Mouse (Mus musculus): ENCODE measurements at regions not wholly inside any gene's neighbourhood (a gene's known extent, or its start where the extent isn't known, plus 50 kb on each side); places are given as distances from the start of the nearest gene placed in this dataset.

- H3K4me3 ChIP-seq (ENCODE audit: low read depth, low read length) = no peak overlapping the region
- H3K27ac ChIP-seq (ENCODE audit: low read length) = no peak overlapping the region
- no peak for ATAC-seq
- H3K9ac ChIP-seq (ENCODE audit: low read depth, low read length) = no peak overlapping the region
- H3K36me3 ChIP-seq (ENCODE audit: control insufficient read depth, insufficient read depth, low read length) = no peaks in the 10 kb centered on the region
- 84% methylated on average over 2 of the region's 2 CpGs for WGBS
- H3K9me3 ChIP-seq (replicated peaks; ENCODE audit: control insufficient read depth, low read length, poor library complexity, severe bottlenecking) = no peaks in the 10 kb centered on the region
- no peak overlapping the region for H3K4me2 ChIP-seq (ENCODE audit: low read length)
- H3K4me1 ChIP-seq (ENCODE audit: control insufficient read depth, insufficient read depth, low read length) = no peaks in the 10 kb centered on the region
- no peaks in the 10 kb centered on the region for H3K27me3 ChIP-seq (ENCODE audit: control insufficient read depth, insufficient read depth, low read depth, low read length)
Observed at GRCm38 (mm10) chrX:110308810-110309209, 505.3 kb upstream of the Pou3f4 start.

DNA sequence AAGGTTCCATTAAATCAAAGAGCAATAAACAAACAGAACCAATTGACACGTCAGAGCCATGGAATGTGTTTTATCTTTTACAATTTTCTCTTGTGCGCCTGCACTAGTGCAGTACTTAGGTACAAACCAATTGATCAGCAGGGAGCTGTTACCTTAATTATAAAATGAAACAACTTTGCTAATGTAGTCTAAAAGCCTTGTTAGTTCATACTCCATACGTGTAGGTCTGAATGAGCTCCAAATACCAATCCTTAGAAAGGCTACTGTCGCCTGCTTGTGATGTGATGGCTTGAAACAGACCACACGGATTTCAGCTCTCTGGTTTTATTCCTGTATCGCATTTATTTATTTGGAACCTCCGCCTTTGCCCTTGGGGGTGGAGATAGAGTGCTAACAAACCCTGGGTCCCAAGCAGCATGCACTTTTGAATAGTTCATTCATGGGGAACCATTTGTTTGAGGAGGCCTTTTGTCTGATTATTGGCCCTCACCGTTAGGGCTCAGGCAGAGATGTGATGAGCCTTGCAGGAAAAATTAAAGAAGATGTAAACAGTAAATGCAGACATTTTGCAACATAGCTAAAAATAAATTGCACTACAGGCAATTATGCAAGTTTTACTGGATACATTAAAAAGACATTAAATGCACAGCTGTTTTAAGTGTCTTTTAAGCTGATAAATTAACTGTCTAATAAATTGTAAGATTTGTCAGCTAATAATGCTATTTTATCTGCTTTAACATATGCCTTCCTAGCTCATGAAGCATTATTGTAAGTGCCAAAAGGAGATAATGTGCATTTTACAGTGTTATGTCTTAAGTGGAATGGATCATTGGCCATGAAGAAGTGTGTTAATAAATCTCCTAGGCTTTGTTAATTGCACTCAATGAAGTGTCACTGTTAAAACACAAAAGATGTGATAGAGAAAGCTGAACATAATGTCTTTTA lies 496.0 kb upstream of the Pou3f4 start:
- H3K27me3 ChIP-seq (ENCODE audit: control insufficient read depth, insufficient read depth, low read depth, low read length) = no peaks in the 10 kb centered on the region
- no peak overlapping the region for H3K9ac ChIP-seq (ENCODE audit: low read depth, low read length)
- 29% methylated on average over 8 of the region's 8 CpGs for WGBS
- H3K36me3 ChIP-seq (ENCODE audit: control insufficient read depth, insufficient read depth, low read length) = no peaks in the 10 kb centered on the region
- no peak overlapping the region for H3K4me2 ChIP-seq (ENCODE audit: low read length)
- H3K9me3 ChIP-seq (replicated peaks; ENCODE audit: control insufficient read depth, low read length, poor library complexity, severe bottlenecking) = no peaks in the 10 kb centered on the region
- H3K27ac ChIP-seq (ENCODE audit: low read length) = no peak overlapping the region
- no peak for ATAC-seq
- no peaks in the 10 kb centered on the region for H3K4me1 ChIP-seq (ENCODE audit: control insufficient read depth, insufficient read depth, low read length)
- H3K4me3 ChIP-seq (ENCODE audit: low read depth, low read length) = no peak overlapping the region

DNA sequence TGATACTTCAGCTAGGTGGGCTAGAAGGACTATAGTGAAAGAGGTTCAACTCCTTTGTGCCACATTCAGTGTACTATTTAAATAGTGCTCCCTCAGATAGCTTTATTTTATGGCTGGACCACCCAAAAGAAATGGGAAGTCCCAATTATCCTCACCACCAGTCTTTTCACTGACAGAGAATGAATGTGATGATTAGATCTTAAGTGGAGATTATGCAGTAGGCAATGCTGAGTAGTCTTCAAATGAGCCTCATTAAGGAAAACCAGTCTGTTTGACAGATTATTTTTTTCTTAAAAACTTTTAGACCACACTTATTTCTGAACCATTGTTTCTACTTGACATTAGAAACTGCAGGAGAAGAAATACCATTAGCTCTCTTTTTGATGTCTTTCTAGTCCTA lies 493.8 kb upstream of the Pou3f4 start:
- ATAC-seq = no peak
- H3K9ac ChIP-seq (ENCODE audit: low read depth, low read length) = no peak overlapping the region

GRCm38 (mm10) chrX:110334288-110334687 lies 479.8 kb upstream of the Pou3f4 start:
- H3K36me3 ChIP-seq (ENCODE audit: control insufficient read depth, insufficient read depth, low read length) = no peaks in the 10 kb centered on the region
- H3K4me3 ChIP-seq (ENCODE audit: low read depth, low read length) = no peak overlapping the region
- H3K27me3 ChIP-seq (ENCODE audit: control insufficient read depth, insufficient read depth, low read depth, low read length) = no peaks in the 10 kb centered on the region
- H3K27ac ChIP-seq (ENCODE audit: low read length) = no peak overlapping the region
- ATAC-seq = no peak
- no peaks in the 10 kb centered on the region for H3K4me1 ChIP-seq (ENCODE audit: control insufficient read depth, insufficient read depth, low read length)
- H3K4me2 ChIP-seq (ENCODE audit: low read length) = no peak overlapping the region
- H3K9ac ChIP-seq (ENCODE audit: low read depth, low read length) = no peak overlapping the region
- H3K9me3 ChIP-seq (replicated peaks; ENCODE audit: control insufficient read depth, low read length, poor library complexity, severe bottlenecking) = no peaks in the 10 kb centered on the region
- 97% methylated on average over 2 of the region's 2 CpGs for WGBS

More for the DNA sequence above, 493.8 kb upstream of the Pou3f4 start:
- no peaks in the 10 kb centered on the region for H3K36me3 ChIP-seq (ENCODE audit: control insufficient read depth, insufficient read depth, low read length)
- no peak overlapping the region for H3K4me2 ChIP-seq (ENCODE audit: low read length)
- H3K27ac ChIP-seq (ENCODE audit: low read length) = no peak overlapping the region
- H3K4me1 ChIP-seq (ENCODE audit: control insufficient read depth, insufficient read depth, low read length) = no peaks in the 10 kb centered on the region
- no peak overlapping the region for H3K4me3 ChIP-seq (ENCODE audit: low read depth, low read length)
- no peaks in the 10 kb centered on the region for H3K9me3 ChIP-seq (replicated peaks; ENCODE audit: control insufficient read depth, low read length, poor library complexity, severe bottlenecking)
- H3K27me3 ChIP-seq (ENCODE audit: control insufficient read depth, insufficient read depth, low read depth, low read length) = no peaks in the 10 kb centered on the region

GRCm38 (mm10) chrX:110335013-110335412 lies 479.1 kb upstream of the Pou3f4 start:
- Histone ChIP-seq H3K4me3 (ENCODE audit: low read depth, low read length) (no peak overlapping the region), H3K9me3 (replicated peaks; ENCODE audit: control insufficient read depth, low read length, poor library complexity, severe bottlenecking) (no peaks in the 10 kb centered on the region), H3K27me3 (ENCODE audit: control insufficient read depth, insufficient read depth, low read depth, low read length) (no peaks in the 10 kb centered on the region), H3K36me3 (ENCODE audit: control insufficient read depth, insufficient read depth, low read length) (no peaks in the 10 kb centered on the region), H3K4me1 (ENCODE audit: control insufficient read depth, insufficient read depth, low read length) (no peaks in the 10 kb centered on the region), H3K4me2 (ENCODE audit: low read length) (no peak overlapping the region), H3K9ac (ENCODE audit: low read depth, low read length) (no peak overlapping the region), H3K27ac (ENCODE audit: low read length) (no peak overlapping the region)
- 72% methylated on average over 1 of the region's 1 CpGs for WGBS
- ATAC-seq = no peak
